Mouse (Mus musculus): ENCODE measurements at regions not wholly inside any gene's neighbourhood (a gene's known extent, or its start where the extent isn't known, plus 50 kb on each side); places are given as distances from the start of the nearest gene placed in this dataset.

- no peak for DNase-seq (ENCODE audit: extremely low read depth, low read depth)
These were observed 160.0 kb downstream of the Spata19 start for GRCm38 (mm10) chr9:27556315-27557225.

DNA sequence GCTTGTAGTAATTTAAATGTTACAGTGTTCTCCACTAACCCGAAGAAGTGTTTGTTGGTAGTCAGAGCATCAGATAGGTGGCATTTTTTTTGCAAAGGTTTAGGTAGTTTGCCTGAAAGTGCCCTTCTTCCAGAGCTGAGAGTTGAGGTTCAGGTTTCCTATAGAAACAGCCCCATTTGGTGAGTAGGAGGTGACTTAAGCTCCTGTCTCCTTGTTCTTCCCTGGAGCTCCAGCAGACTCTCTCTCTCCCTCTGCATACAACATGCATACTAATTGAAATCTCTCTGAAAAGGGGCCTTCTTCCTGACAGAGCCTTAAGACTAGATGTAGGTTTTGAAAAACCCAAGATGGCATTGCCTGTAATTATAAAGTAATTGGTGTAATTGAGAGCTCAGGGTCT lies 161.3 kb downstream of the Spata19 start:
- DNase-seq (ENCODE audit: extremely low read depth, low read depth), result no peak

GRCm38 (mm10) chr9:27558286-27558685 lies 161.7 kb downstream of the Spata19 start:
- DNase-seq (ENCODE audit: extremely low read depth, low read depth), result no peak

DNA sequence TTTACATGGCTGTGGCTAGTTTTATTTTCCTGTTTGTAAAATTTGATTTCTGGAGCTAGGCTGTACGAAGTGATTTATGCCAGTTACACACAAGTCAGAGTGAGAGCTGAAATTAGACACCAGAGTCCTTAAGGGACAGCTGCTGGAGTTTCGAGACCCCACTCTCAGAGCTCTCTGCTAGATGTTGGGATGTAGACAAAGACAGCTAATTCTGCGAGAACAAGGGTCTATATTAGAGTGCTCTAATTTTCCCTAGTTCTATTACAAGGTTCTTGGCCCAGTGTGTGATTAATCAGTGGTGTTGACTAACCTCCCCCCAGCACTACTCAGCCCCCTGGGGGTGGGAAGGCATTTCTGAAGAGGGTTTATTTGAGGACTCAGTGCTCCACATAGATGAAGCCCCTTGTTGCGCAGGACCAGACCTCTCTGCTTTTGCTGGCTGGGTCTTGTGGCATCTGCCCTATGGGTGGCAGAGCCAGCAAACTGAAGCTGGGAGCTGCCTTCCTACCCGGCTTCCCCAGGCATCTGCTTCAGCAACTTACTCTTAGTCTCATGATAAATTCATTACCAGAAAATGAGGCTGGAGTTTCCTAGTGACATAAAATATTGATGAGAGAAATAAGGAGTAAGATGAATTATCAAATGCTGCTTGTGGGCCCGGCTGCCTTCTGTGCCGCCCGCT lies 171.9 kb downstream of the Spata19 start:
- no peak for DNase-seq (ENCODE audit: extremely low read depth, low read depth)

DNA sequence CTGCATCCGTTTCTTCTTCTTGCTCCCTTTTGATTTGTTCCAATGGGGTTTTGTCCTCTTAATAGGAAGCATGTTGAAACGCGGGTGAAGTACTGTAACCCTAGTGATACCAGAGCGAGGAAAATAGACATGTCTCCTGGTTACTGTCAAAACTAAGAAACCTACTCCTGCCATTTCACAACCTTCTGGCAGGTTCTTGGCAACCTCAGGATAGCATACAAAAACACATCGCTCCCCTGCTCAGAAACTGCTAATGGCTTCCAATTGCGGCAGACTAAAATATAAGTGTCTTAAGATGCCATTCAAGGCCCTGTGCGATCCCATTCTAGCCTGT lies 172.4 kb downstream of the Spata19 start:
- DNase-seq (ENCODE audit: extremely low read depth, low read depth), result no peak

- no peak for DNase-seq (ENCODE audit: extremely low read depth, low read depth)
These were observed 173.3 kb upstream of the Opcml start for GRCm38 (mm10) chr9:27617096-27617839.

GRCm38 (mm10) chr9:27634901-27635300 lies 155.7 kb upstream of the Opcml start:
- no peak for DNase-seq (ENCODE audit: extremely low read depth, low read depth)

- DNase-seq (ENCODE audit: extremely low read depth, low read depth), result no peak
These were observed 150.0 kb upstream of the Opcml start for GRCm38 (mm10) chr9:27640611-27641010.

DNA sequence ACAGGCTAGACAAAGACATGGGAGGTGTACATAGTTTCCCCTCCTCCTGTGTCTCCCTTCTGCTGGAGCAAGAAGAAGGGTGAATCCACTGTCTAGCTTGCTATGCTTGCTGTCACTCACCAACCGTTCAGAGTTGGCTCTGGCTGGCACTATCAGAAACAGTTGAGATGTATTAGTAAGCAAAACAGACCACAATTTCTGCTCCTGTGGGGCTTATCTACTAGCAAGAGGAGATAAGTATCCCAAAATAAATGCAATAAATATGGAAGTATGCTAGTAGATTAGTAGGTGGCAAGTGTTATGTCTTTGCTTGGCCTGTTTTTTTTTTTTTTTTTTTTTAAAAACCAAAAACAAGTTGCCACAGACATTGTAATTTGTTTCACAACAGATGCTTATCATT lies 147.3 kb upstream of the Opcml start:
- peak; percentile 50 for DNase-seq (ENCODE audit: extremely low read depth, low read depth)

GRCm38 (mm10) chr9:27643916-27644315 lies 146.7 kb upstream of the Opcml start:
- no peak for DNase-seq (ENCODE audit: extremely low read depth, low read depth)

DNA sequence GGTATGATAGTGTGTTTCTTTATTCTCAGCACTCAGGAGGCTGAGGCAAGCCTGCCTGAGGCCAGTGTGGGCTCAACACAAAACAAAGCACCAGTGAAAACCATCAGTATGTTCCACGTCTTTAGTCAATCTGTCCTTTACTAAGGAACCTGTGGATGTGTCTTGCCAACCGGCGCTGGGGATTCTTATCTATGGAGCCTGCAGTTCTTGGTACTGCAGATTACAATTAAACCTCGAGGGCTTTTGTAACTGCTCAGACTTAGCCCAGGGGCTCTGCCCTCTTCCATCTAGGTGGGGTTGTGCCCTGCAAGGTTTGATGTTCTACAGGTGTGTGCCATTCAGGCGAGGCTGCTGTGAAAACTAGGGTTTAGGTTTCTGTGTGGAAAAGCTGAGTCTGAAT lies 145.1 kb upstream of the Opcml start:
- DNase-seq (ENCODE audit: extremely low read depth, low read depth), result no peak

DNA sequence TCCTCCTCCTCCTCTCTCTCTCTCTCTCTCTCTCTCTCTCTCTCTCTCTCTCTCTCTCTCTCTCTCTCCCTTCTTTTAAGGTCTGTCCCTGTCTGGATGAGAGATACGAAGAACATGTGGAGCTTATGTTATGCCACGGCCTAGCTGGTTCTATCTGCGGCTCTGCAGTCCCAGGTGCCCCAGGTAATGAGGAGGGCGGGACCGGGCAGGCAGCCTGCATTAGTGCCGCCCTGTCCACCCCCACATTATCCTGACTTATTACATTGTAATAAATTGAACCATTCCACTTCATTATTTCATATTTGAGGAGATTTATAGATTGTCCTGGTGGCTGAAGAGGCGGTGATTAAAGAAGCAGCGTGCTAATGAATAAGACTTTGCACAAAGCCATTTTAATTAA lies 144.5 kb upstream of the Opcml start:
- DNase-seq (ENCODE audit: extremely low read depth, low read depth), result no peak

DNA sequence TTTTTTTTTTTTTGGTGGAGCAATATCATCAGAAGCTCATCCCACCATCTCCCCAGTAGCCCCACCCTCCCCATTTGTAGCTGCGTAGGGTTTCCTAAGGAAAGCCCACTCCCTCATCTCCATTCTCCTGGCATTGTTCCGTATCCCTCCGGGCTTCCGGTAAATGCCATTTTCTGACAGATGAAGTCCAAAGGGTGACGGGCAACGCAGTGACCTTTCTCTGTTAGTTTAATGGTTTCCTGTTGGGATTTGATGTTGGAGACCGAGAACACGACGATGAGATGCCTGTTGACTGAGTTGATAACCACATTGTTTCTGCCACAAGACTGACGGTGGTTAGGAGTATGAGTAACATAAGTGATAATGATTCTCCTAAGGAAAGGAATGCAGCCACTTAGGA lies 143.6 kb upstream of the Opcml start:
- no peak for DNase-seq (ENCODE audit: extremely low read depth, low read depth)

DNA sequence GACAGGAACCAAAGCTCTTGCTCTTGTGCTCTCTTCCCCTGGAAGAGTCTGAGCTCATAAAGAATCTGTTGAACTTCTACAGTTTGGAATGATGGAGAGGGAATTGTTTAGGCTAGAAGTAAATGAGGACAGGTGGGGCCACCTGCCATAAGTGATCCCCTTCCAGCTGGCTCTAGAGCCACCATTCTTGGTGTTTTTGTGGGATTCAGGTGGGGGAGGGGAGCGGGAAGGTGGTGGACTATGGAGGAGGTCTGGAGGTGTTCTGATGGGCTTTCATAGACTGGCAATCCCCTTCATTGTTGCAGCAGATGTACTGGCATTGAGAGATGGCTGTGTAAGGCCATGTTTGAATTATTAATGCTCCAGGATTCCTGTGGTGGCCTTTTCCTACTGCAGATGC lies 132.6 kb upstream of the Opcml start:
- no peak for DNase-seq (ENCODE audit: extremely low read depth, low read depth)

GRCm38 (mm10) chr9:27661431-27662300 lies 128.9 kb upstream of the Opcml start:
- DNase-seq (ENCODE audit: extremely low read depth, low read depth), result peak; percentile 77

DNA sequence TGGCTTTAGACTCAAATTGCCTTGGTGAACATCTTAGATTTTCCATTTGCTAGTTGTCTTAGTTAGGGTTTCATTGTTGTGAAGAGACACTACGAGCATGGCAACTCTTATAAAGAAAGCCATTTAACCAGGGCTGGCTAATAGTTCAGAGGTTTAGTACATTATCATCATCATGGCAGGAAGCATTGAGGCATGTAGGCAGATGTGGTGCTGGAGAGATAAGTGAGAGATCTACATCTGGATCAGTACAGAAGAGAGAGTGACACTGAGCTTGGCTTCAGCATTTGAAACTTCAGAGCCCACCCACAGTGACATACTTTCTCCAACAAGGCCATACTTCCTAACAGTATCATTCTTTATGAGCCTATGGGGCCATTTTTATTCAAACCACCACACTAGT lies 127.3 kb upstream of the Opcml start:
- no peak for DNase-seq (ENCODE audit: extremely low read depth, low read depth)

DNA sequence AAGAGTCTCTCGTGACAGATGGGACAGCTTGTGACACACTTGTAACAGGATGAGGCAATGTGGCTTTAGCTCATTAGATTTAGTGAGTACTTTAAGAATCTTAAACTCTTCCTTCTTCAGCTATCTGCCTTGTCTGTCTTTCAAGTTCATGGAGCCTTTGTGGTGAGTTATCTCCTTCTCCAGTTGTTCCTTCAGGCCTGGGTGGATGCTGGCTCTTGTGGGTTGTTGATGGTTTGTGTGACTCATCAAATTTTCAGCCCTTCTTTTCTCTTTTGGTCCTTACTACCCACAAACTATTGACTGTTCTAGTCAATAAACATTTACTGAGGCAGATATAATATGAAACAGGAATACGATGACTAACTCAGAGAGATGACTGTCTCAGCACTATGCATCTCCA lies 124.9 kb upstream of the Opcml start:
- DNase-seq (ENCODE audit: extremely low read depth, low read depth), result peak; percentile 98

DNA sequence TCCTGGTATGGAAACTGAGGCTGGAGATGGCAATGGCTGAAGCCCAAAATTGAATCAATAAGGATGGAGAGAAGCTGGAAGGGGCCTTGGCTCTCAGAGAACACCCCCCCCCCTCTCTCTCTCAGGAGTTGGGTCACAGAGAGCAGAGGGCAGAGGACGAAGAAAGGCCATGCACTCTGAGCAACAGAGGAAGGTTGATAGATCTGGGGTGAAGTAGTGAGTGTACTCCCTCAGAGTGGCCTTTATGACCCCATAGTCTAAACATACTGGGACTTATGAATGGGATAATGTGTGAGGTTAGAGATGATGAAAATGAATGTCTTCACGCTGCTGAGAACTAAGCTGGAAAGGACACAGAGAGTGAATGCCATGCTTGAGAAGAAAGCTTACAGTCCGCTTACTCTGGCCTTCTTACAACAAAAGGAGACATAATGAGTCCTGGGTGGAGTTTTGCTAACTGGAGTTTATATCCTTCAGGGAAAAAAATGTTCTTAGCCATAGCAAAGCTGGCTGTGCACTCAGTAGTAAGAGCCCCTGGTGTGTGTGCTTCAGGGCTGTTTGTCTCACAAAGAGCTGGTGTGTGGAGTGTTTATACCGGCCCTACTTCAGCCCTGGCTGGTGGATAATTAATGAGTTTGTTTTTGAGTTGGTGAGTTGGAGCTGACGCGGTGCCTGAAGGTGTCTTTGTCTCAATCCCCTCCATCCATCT lies 120.4 kb upstream of the Opcml start:
- no peak for DNase-seq (ENCODE audit: extremely low read depth, low read depth)

GRCm38 (mm10) chr9:27685325-27685724 lies 105.2 kb upstream of the Opcml start:
- DNase-seq (ENCODE audit: extremely low read depth, low read depth), result no peak

- no peak for DNase-seq (ENCODE audit: extremely low read depth, low read depth)
These were observed 99.0 kb upstream of the Opcml start for GRCm38 (mm10) chr9:27691616-27692015.

- DNase-seq (ENCODE audit: extremely low read depth, low read depth), result no peak
These were observed 97.8 kb upstream of the Opcml start for GRCm38 (mm10) chr9:27692751-27693150.
